Mouse (Mus musculus) liver, adult 10 weeks (tissue): ENCODE measurements around the gene Sacm1l. TPM values are rescaled to one million over a fixed set of nuclear protein-coding genes. Genes with fewer than 3 reads are reported as not detected.

Experiments used
- polyA plus RNA-seq: library from polyadenylated mRNA; stranded (reverse); fragments of 350-450 nt; fragmentation: Illumina TruSeq; extraction: RNeasy Lipid Tissue Mini Kit (QIAGEN cat#74804); gene quantifications from one replicate; pipeline ENCODE4 v1.2.3, GENCODE M21; 2014; ENCODE audit warnings: low read depth, low replicate concordance

Sacm1l gene
- polyA plus RNA-seq = 121 TPM

GRCm38 (mm10) chr9:123529392-123530157 is at the start of gene Sacm1l:
Gene Sacm1l (plus strand): TSS chr9:123529759.

DNA sequence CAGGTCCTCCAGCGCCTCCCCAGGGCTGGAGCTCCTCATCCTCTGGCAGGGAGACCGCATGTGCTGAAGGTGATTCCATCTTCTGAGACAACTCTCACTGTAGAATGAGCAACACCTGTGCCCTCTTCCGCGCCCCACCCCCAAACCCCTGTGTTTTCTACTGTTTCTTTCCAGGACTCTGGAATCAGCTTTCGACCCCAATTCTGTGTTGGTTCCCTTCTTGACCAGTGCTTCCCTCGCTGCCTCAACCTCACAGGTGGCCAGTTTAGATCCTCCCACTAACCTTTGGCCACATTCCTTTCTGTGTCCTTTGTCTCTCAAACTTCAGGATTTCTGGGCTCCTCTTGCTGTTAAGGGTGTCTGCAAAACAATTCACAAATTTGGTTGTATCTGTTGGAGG is 102.7 kb downstream of the Sacm1l start, which contains the start of gene Slc6a20b:
Gene Slc6a20b, minus strand, starts transcription at position 285 of the 400 bp plus-strand sequence.

Other genes starting within 250 kb of the Sacm1l start
- 11.8 TPM for gene Lars2, start 162.8 kb upstream of the Sacm1l start, polyA plus RNA-seq
- gene Limd1, start 51.1 kb upstream of the Sacm1l start, polyA plus RNA-seq = 8.8 TPM
- gene Slc6a20b, start 102.8 kb downstream of the Sacm1l start, polyA plus RNA-seq = not detected
- 0.48 TPM for gene Ccr9, start 148.7 kb downstream of the Sacm1l start, polyA plus RNA-seq
- gene Slc6a20a, start 149.1 kb downstream of the Sacm1l start, polyA plus RNA-seq = 0.16 TPM
- 33.2 TPM for gene Lztfl1, start 187.9 kb downstream of the Sacm1l start, polyA plus RNA-seq